Mouse (Mus musculus) CH12.LX (cell line): Measurements from ENCODE around the gene Bmpr2.
A peak's percentile ranks its signal among the peaks of the same experiment; 100 is the strongest.

Experiments used
- CTCF ChIP-seq, 2 experiments: IDR thresholded peaks in 1 of 2; conservative IDR thresholded peaks in 1 of 2; 2 replicates each; pipeline ENCODE4 v1.5.1; 2011 to 2012; ENCODE audit warnings: low read depth in 2 of 2, low read length in 2 of 2, improper control_type of control experiment in 1 of 2, inconsistent platforms in 1 of 2, mild to moderate bottlenecking in 1 of 2, moderate library complexity in 1 of 2
- USF2 ChIP-seq: conservative IDR thresholded peaks from 2 replicates; pipeline ENCODE4 v1.6.1; 2011; ENCODE audit warnings: low read depth, low read length, improper control_type of control experiment

DNA sequence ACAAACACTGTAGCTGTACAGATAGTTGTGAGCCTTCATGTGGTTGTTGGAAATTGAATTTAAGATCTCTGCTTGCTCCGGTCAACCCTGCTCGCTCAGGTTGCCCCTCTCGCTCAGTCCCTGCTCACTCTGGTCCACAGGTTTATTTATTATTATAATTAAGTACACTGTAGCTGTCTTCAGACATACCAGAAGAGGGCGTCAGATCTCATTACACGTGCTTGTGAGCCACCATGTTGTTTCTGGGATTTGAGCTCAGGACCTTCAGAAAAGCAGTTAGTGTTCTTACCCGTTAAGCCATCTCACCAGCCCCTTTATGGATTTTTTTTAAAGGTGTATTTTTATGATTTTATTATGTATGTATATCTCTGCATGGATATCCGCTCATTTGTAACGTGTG, 129.6 kb downstream of the Bmpr2 start:
- TF ChIP-seq CTCF (conservative IDR thresholded peaks at IDR 0.05 in 1 of 2, IDR thresholded peaks at IDR 0.05 in 1 of 2; ENCODE audit: low read depth in 2 of 2, low read length in 2 of 2) (peak in 1 of 2 experiments; percentile 2; a peak in 1 of 4 replicates), USF2 (no peak)
